Mouse (Mus musculus) embryonic fibroblast, embryonic 13.5 days (primary cell): ENCODE data around the gene Slco1c1. TPM values are rescaled to one million over a fixed set of nuclear protein-coding genes. Genes with fewer than 3 reads are reported as not detected.

Experiments
- H3K27ac ChIP-seq: 2 replicates; pipeline ENCODE4 v1.5.1; 2012; ENCODE audit warnings: low read length, control low read depth, inconsistent platforms; ENCODE audit not compliant: insufficient read depth
- H3K4me1 ChIP-seq: 2 replicates; pipeline ENCODE4 v1.6.1; 2011; ENCODE audit warnings: low read length; ENCODE audit not compliant: control insufficient read depth, insufficient read depth
- H3K4me3 ChIP-seq: 2 replicates; pipeline ENCODE4 v1.5.1; 2011; ENCODE audit warnings: mild to moderate bottlenecking, control low read depth, low read length; ENCODE audit not compliant: insufficient read depth
- CTCF ChIP-seq: IDR thresholded peaks from 2 replicates; pipeline ENCODE4 v1.5.1; 2011; ENCODE audit warnings: mild to moderate bottlenecking, control low read depth, low read length, moderate library complexity, borderline replicate concordance; ENCODE audit not compliant: insufficient read depth
- POLR2A ChIP-seq: IDR thresholded peaks from 2 replicates; pipeline ENCODE4 v1.6.1; 2011; ENCODE audit warnings: low read depth, mild to moderate bottlenecking, control low read depth, low read length, moderate library complexity
- polyA plus RNA-seq: library from polyadenylated mRNA; stranded (reverse); fragments of >200 nt; gene quantifications from 2 replicates; pipeline ENCODE4 v1.2.4, GENCODE M21; 2011; ENCODE audit warnings: low read depth; ENCODE audit not compliant: missing spikeins, insufficient read length

Gene Slco1c1
- not detected in 2 replicates for polyA plus RNA-seq

- no peak within 1 kb of the TSS for H3K27ac ChIP-seq
- no peak within 1 kb of the TSS for H3K4me3 ChIP-seq
- TF ChIP-seq POLR2A: no peak
- TF ChIP-seq CTCF: no peak
- H3K4me1 ChIP-seq: no peaks in the 10 kb centered on the region
These were observed at the start of gene Slco1c1 for GRCm38 (mm10) chr6:141523747-141524640. Gene Slco1c1 (plus strand): TSS chr6:141524368.

- no peak overlapping the region for H3K4me3 ChIP-seq
- H3K4me1 ChIP-seq: 0 out of 2 replicates have a peak, but pooled peaks cover 3% of the 10 kb centered on the region
- H3K27ac ChIP-seq: no peak overlapping the region; the same call in 1 of the 2 replicates
- no peak for TF ChIP-seq POLR2A
- no peak for TF ChIP-seq CTCF
These were observed 49.5 kb upstream of the Slco1c1 start for GRCm38 (mm10) chr6:141474696-141475095.

- Histone ChIP-seq H3K27ac (no peak overlapping the region), H3K4me3 (no peak overlapping the region), H3K4me1 (no peaks in the 10 kb centered on the region)
- TF ChIP-seq CTCF (no peak), POLR2A (no peak)
These were observed 38.7 kb upstream of the Slco1c1 start for GRCm38 (mm10) chr6:141485302-141486021.

GRCm38 (mm10) chr6:141487266-141487665, 36.9 kb upstream of the Slco1c1 start:
- Histone ChIP-seq H3K27ac (no peak overlapping the region), H3K4me3 (no peak overlapping the region), H3K4me1 (no peaks in the 10 kb centered on the region)
- no peak for TF ChIP-seq CTCF
- TF ChIP-seq POLR2A: no peak

GRCm38 (mm10) chr6:141488619-141489018, 35.5 kb upstream of the Slco1c1 start:
- H3K27ac ChIP-seq: no peak overlapping the region
- H3K4me3 ChIP-seq: no peak overlapping the region
- no peaks in the 10 kb centered on the region for H3K4me1 ChIP-seq
- TF ChIP-seq POLR2A (no peak), CTCF (peak; percentile 35; the same call in 1 of the 2 replicates)

- H3K27ac ChIP-seq: no peak overlapping the region
- H3K4me1 ChIP-seq: no peaks in the 10 kb centered on the region
- no peak for TF ChIP-seq POLR2A
- TF ChIP-seq CTCF: no peak
- H3K4me3 ChIP-seq: no peak overlapping the region
These were observed 29.3 kb upstream of the Slco1c1 start for GRCm38 (mm10) chr6:141494909-141495308.

- Histone ChIP-seq H3K4me3 (no peak overlapping the region), H3K27ac (no peak overlapping the region), H3K4me1 (no peaks in the 10 kb centered on the region)
- no peak for TF ChIP-seq CTCF
- TF ChIP-seq POLR2A: no peak
These were observed 28.3 kb upstream of the Slco1c1 start for GRCm38 (mm10) chr6:141495634-141496418.

GRCm38 (mm10) chr6:141499511-141499910, 24.7 kb upstream of the Slco1c1 start:
- TF ChIP-seq CTCF (no peak), POLR2A (no peak)
- H3K4me1 ChIP-seq: no peaks in the 10 kb centered on the region
- no peak overlapping the region for H3K27ac ChIP-seq
- H3K4me3 ChIP-seq: no peak overlapping the region

- Histone ChIP-seq H3K4me3 (no peak overlapping the region), H3K4me1 (no peaks in the 10 kb centered on the region), H3K27ac (no peak overlapping the region)
- no peak for TF ChIP-seq POLR2A
- no peak for TF ChIP-seq CTCF
These were observed 23.0 kb upstream of the Slco1c1 start for GRCm38 (mm10) chr6:141501171-141501570.
